Mouse (Mus musculus) right cerebral cortex, adult 2 months (tissue): ENCODE data around the gene Prl2a1.
"Not testable (repeated sequence)": the region's sequence is repeated elsewhere in the genome, so short reads cannot be mapped to it uniquely, and the experiment has no call there.

Experiments
- DNase-seq, 2 experiments: peaks; one replicate each; pipeline ENCODE4 v3.0.0; 2021 to 2022; ENCODE audit warnings: low spot score in 2 of 2

Gene Prl2a1

DNA sequence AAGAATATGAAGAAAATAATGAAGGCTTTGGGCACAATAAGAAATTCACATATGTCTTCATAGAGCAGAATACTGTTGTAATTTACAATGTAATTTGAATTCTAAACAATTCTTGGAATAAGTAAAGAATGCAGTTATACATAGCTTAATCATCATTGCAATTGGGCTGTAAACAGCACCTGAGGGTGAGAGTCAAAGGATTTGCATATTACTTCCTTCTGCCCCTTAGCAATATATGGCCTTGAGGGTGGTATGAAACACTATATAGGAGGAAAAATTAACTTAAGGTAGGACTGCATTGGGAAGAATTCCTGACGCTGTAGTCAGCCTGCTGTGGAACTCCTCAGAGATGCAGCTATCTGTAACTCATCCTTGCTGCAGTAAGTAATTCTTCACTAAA, at the start of gene Prl2a1:
Gene Prl2a1, plus strand, starts transcription at position 301 of the 400 bp plus-strand sequence.
- no peak for DNase-seq

DNA sequence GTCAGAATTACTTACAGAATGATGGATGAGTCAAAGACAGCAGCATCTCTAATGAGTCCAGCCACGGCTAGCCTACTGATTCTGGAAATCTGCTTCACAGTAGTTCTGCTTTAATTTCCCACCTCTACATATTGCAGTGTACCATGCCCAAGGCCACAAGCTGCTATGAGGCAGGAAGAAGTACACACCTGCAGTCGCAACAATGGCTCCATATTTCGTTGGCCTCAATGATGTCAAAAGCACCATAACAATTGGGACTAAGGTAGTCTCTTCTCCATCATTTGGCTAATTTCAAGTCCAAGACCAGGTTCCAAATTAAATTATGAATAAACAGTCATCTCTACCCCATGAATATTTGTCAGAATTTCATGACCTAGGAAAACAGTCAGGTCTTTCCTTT, 20.8 kb upstream of the Prl2a1 start, which contains the start of gene Prl7c1:
Gene Prl7c1, minus strand, starts transcription at position 101 of the 400 bp plus-strand sequence.
- not testable (repeated sequence) for DNase-seq

DNA sequence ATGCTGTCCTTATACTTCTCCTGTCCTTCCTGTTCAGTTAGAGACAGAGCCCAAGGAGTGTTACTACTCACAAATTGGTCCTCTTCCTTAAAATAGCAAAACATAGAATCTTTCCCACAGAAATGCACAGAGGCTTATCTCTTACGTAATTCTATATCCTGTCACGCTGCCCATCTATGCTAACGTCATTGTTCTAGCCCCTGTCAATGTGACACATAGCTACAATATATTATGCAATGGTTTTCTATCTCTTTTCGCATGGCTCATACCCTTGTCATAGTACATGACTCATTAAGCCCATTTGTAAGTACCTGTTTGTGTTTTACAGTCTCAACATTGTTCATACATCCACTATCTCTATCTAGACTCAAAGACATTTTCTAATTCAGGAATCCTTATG, 2.2 kb upstream of the Prl2a1 start:
- DNase-seq: no peak

DNA sequence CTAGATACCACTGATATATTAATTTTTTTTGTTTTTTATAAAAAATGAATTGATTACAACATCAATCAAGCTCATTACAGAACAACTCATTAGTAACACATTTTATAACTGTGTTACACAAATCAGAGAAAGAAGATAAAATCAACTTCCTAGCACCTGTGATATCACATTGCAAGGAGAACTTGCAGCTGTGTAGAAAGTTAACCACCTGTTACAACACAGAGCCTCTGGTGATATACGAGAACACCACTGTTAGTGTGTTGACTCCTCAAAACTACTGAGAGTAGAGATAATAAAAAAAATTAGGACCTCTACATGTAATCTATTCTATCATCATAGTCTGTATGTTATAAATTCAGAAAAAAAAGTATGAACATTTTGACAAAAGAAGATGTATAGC, 1.3 kb downstream of the Prl2a1 start:
- no peak for DNase-seq

DNA sequence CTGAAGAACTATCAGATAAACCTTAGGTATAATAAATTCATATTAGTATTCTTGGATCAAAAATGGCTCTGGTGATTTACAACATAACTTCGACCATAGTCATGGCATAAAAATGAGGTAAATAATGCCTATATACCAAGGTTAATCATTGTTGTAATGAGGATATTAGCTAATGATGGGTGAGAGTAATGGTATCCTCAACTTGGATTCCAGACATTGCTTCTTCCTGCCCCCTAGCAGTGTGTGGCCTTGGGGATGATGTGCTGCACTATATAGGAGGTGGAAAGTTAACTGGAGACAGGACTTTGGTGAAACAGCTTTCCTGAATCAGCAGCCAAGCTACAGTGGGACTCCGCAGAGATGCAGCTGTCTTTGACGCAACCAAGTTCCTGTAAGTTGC, 47.6 kb downstream of the Prl2a1 start, which contains the start of gene Prl2c1:
Gene Prl2c1, plus strand, starts transcription at position 301 of the 400 bp plus-strand sequence.
- DNase-seq: no peak
